Mouse (Mus musculus) cerebellum, postnatal 36 days (tissue): ENCODE measurements at regions not wholly inside any gene's neighbourhood (a gene's known extent, or its start where the extent isn't known, plus 50 kb on each side); places are given as distances from the start of the nearest gene placed in this dataset.
"Not testable (repeated sequence)": the region's sequence is repeated elsewhere in the genome, so short reads cannot be mapped to it uniquely, and the experiment has no call there.

Source experiments
- DNase-seq, 2 experiments: peaks; one replicate each; pipeline ENCODE4 v3.0.0; 2021 to 2022; ENCODE audit warnings: mixed read lengths in 2 of 2

DNA sequence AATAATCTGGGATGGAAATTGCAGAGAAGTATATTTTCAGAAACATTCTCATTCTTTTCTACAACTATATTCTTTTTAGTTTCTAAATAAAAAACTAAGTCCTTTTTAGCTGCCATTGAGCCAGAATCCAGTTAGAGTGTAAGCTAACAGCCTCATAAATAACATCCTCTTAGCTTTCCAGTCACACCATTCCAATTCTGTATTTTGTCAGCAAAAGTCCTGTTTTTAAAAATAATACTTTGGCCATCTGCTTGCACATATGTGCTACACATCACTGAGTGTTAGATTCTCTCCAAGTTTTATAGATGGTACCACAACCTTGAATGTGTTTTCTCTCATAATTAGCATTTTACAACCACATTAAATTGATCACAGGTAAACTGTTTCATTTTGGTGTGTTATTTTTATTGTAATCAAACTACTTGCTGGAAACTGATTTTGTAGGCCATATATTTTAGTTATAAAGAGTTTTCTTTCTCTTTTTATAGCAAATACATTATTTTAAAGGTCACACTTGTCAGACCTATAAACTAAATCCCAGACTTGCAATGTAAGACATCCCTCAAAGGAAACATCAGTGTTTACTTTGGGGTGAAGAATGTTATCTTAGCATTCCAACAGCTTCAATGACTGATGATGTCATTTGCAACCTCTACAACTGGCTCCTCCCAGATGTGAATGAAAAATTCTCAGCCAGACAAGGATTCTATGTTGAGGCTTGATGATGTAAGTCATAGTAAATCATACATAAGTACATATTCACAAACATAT is 1878.9 kb upstream of the Flrt2 start:
- DNase-seq = no peak

DNA sequence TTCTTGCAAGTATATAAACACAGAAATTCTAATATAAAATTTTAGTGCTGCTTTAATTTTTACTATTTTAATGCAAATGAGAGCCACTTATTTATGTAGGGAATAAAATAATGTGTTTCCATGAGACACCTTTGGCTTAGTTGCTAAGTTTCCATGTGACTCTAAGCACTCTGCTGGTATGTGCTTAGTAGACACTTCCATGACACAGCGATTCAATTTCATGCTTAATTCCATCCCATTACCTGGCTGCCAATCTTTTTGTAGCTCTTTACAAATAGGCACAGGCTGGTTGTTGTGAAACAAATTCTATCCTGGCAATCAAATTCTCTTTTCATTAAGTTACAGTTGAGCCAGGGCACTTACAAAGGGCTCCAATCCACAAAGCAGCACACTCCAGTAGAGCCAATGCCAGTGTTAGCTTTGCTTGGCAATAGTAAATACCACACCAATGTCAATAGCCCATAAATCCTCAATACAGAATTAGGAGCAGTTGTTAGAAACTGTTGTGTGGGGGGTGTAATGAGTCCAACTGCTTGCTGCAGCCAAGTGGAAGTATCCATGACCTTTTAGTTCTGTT is 1841.0 kb upstream of the Flrt2 start:
- no peak for DNase-seq

DNA sequence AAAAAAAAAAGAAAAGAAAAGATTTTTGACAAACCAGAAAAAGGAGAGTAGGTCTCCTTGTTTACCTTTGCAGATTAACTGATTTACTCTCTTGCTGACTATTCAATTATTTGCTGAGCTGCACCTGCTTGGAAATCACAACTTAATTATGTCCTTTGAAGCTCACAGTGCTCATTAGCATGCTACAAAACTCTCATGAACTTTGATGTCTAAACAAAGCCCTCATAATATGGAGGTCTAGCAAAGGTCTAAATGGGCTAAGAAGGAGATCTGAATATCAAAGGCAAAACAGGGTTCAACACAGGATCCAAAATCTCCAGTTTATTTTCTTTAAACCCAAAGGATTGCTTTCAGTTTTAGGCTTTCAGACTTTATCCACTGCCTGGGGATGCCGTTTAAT is 1840.4 kb upstream of the Flrt2 start:
- DNase-seq = no peak

DNA sequence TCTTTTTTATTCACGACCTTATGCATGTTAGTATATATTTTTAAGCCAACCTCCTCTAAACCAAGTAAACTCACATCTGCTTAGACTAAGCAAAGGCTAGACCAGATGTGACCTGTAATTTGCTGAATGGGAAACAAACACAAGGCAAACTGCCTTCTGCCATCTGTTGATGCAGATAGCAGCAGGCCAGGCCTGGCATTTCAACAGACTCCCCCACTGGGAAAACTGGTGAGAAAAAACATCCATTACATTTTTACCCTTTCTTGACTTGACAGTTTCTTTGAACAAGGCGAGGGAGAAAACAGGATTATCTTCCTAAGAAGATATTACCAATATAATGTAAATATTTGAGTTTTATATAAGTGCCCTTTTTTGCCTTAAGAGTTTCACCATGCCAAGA is 1806.1 kb upstream of the Flrt2 start:
- DNase-seq = no peak

DNA sequence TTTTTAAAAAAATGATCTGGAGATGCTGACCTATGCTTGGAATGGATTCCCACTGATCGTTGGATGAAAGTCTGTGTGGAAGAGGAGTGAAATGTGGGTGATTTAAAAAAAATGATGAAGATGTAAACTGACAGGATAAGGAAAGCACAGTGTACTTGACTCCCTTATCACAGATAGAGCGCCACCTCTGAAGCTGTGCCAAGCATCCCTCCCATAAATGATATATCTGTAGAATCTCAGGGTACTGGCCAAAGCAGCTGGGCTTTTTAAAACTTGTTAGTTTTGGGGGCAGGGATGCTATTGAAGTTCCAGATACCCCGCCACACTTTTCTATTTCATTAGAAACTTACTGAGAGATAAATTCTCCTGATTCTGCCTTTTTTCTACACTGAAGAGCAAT is 1801.9 kb upstream of the Flrt2 start:
- no peak for DNase-seq

DNA sequence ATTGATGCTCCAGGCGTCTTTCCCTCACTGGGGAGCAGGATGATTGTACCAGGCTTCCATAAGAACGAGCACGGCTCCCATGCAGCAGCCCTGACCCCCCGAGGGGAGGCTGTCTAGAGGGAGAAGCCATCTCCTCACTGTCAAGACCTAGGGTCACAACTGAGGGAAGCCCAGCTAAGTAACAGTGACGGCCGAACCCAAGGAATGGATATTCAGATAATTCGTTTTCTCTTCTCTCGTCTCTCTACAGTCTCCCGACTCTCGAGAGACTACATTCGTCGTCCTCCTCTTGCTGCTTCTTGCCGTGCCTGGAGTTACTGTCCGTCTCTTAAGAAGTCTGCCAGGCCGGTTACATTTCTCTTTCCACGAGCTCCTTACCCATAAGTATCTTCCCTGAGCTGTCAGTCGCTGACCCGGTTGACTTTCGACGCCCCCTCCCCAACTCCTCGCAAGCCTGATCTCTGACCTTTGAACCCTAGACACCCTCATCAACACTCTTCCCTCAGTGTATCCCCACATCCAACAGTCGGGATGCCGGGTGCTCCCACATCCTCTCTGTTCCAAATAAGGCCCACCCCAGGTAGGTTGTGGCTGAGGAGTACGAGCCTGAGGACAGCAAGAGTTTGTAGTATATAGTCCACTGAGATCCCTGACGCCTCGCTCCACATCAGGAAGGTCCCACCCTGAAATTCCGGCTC is 1763.3 kb upstream of the Flrt2 start:
- not testable (repeated sequence) for DNase-seq

DNA sequence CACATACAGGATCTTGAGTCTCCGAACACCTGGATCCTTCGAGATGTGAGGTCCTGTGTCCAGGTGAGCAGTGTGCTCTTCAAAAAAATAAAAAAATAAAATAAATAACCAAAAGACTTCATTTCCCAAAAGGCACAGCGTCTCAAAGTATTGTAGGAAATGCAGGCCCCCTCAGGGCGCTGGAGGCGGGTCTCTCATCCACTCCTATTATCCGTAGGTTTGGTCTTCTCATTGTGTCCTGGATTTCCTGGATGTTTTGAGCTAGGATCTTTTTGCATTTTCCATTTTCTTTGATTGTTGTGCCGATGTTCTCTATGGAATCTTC is 1762.8 kb upstream of the Flrt2 start:
- DNase-seq = not testable (repeated sequence)

DNA sequence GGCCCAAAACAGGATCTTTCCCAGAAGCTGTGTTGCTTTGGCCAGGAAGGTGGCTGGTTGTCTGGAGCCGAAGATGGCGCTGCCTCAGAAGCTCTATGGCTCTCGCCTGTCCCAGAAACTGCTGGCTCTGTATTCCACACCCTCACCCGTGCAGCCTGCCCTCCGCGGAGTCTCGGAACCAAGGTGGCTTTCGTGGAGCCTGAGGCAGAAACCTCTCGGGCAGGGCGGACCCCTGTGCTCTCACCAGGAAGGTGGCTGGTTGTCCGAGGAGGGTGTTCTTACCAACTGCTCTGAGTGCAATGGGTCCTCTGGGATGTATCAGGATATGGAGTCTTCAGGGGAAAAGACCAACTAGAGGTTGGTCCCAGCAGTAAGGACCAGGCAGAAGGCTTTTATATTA is 1761.8 kb upstream of the Flrt2 start:
- DNase-seq = not testable (repeated sequence)

DNA sequence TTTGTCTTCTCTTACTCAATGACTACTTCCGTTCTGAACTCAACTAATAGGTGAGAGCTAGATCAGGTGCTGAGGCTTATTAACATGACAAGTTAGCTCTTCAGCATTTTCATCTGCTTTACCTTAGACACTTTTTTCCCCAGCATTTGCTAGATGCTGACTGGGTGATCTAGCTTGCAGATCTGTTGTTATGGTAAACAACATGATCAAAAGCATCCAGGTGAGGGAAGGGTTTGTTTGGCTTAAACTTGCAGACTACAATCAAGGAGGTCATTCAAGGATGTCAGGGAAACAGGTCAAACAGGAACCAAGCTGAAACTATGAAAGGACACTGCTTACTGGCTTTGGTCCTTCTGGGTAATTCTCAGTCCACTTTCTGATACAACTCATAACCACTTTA is 1731.2 kb upstream of the Flrt2 start:
- no peak for DNase-seq

DNA sequence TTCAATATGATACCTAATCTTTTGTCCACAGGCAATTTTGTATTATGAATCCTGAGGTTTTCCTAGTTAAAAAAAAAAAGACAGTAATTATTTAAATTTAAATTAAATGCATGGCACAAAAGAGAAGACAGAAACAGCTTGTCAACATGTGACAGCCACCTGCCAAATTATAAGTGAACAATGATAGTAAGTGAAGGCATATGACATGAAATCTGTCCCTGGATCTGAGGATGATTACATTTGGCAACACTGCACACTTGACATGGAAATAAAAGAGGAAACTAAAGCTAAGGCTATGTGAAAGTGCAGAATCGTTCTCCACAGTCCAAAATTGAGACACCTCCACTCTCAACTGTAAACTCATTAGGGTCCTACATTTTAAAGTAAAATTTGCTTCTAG is 1710.7 kb upstream of the Flrt2 start:
- no peak for DNase-seq

DNA sequence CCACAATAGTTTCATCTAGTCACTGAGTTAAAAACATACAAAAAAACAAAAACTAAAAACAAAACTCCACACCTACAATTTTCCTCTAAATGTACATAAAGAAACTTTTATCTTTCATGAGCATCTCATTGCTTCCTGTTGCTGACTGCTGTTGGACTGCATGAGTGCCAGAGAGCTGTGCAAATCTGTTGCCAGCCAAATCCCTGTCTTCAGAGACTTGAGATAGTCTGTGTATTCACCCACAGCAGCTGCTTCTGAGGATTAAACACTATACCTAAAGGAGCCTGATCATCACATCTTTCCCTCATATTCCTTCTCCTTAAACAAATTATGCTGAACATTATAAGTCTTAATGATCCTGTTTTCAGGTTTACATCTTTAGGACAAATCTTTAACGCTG is 1700.5 kb upstream of the Flrt2 start:
- DNase-seq = no peak

DNA sequence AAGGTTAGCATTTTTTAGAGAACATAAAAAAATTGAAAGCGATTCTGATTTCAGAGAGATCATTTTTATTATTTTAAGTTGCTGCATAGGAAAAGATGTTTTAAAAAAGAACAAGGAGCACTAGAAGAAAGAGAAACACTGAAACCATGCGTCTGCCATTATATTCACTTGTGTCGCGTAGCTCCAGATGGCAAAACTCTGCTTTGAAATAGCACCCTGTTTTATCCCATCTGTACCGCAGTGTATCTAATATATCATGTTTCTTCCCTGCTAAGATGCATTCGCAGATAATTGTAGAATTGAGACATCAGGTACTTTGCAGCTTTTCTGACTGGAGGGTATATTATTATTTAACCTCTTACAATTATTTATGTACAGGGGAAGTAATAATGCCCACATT is 1698.2 kb upstream of the Flrt2 start:
- no peak for DNase-seq

DNA sequence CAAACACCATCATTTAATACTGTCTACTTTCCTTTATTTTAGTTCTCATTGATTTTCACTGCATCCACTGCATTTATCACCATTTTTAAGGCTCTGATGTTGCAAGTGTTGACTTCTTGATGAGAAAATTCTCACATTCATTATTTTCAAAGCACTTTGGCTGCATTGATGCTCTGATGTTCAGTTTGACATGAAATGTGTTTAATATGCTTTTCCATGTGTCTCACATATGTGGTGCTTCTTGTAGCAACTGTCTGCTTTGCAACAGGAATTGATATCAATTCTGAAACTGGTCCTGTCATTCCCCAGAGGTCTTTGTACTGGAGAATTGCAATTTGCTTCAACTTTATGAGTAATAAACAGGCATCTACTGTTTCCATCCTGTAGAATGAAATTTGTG is 1676.1 kb upstream of the Flrt2 start:
- DNase-seq = no peak

DNA sequence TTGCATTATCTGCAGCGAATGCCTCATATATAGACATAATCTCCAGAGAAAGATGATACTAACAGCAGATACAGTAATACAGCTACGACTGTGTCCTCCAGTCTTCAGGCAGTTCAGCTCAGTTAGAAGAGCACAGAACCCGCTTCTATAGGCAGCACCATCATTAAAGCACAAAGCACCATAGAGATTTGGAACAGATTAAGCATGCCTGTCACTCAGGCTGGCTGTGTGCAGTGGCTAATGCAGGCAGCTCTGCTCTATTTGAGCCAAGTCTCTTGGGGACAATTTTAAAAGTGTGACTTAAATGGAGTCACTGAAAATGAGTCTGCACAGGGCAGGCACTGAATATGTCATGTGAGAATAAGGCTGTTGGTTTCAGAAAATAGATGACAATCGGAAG is 1660.7 kb upstream of the Flrt2 start:
- no peak for DNase-seq

DNA sequence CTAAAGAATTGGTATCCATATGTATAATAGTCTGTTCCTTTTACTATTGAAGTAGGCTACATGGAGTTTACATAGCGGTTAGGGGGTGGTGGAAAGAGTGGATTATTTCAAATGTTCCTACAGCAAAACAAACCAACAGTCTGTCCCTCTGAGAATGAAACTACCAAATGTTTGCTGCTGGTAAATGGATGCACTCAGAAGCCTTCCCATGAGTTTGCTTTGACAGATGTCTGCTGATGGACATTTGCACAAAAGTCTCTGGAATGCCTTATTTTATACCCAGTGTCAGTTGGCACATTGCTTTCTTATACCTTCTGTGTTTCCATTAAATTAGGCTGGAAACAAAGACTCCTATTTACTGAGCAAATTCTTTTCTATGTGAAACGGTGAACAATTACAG is 1644.1 kb upstream of the Flrt2 start:
- DNase-seq = no peak

DNA sequence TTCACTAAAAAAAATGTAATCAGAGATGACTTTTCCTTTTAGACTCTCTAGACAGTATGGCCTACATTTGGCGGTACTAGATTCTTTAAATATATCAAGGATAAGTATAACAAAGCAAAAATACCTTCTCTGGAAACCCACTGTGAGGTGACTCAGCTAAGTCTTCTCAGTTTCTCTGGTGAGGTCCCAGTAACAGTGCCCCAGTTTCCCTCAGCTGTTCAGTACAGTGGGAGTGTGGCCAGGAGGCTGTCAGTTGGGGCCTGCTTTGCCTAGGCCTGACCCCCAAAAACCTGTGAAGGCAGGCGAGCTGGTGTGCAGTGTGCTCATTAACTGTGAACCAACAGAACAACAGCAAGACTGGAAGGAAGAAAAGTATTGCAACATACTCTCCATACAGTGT is 1634.3 kb upstream of the Flrt2 start:
- no peak for DNase-seq

DNA sequence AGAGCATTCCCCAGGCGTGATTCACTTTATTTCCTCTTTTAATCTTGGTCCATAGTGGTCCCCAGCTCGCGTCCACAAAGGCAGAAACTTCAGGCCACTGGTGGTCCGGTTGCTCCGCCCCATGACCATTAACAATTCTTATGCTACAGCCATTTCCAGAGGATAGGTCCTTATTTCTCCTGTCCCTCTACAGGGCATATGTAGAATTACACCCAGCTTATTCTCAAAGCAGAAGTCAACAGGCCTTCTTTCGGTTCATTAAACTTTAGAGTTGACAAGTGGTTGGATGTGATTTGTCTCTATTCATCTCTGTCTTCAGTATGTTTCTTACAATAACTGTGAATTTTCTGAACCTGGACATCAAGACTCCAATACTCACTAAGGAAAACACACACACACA is 1632.4 kb upstream of the Flrt2 start:
- DNase-seq = no peak

DNA sequence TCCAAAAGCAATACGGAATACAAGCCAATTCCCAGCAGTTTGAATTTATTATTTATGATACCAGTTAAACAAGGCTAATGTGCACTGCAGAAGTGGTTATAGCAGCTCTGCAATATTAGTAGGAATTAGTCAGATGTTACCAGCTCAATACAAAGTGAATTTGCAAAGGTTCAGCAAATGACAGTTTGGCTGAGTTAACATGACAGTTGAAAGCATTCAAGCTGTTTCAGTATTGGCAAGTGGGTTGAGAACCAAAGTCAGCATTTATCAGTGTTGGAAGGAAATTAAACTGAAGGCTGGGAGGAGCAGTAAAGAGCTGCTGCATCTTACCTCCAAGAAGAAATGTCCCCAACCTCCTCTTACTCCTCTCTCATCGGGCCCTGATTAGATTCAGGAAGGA is 1631.7 kb upstream of the Flrt2 start:
- no peak for DNase-seq

DNA sequence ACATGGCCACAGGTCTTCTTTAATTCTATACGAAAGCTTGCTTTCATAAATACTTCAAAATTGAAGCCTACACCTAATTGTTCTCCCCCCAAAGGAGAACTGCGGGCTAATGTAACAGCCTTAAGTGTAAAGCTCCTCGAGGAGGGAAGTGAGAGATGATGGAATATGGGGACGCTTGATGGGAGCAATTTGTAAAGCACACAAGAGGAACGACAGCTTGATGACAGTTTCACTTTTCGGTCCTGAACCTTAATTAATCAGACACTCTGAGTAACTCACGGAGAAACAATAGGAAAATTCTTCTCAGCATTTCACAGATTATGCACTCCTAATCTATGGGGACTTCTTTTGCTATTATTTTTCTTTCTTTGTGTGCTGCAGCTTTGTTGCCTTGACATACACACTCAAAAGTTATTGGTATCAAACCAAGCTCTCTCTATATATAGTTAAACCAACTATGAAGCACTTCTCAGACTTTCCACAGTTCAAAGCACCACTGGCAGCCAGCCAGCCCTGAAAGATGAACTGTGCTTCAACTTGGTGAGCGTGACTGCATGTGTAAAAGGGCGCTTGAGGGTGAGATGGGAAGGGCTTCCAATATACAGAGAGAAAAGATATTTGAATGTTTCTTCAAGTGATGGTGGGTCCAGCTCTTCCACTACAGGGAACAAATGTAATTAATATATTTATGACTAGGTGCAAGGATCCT is 1625.4 kb upstream of the Flrt2 start:
- DNase-seq = no peak

DNA sequence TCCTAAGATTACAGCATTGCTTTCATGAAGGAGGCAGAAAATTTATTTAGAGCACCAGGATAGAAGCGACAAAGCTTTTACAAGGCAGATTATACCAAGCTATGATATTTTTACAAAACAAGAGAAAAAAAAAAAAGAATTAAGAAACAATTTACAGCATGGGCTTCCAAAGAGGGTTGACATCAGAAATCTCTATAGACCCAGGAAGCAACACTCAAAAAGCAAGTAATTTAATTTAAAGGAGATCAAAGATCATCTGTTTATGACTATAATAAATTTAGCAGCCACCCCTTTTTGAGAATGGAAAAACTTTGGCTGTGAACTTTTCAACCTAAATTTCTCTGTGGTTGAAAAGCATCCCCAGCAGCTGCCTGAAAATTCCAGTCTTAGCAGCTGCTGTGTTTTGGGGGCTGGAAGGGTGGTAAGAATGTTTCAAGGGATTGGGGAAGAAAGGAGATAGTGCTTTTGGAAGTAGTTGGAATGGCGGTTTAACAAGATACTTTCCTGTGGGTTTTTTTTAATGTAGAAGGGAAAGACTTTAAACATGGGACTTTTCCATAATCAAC is 1621.0 kb upstream of the Flrt2 start:
- no peak for DNase-seq

DNA sequence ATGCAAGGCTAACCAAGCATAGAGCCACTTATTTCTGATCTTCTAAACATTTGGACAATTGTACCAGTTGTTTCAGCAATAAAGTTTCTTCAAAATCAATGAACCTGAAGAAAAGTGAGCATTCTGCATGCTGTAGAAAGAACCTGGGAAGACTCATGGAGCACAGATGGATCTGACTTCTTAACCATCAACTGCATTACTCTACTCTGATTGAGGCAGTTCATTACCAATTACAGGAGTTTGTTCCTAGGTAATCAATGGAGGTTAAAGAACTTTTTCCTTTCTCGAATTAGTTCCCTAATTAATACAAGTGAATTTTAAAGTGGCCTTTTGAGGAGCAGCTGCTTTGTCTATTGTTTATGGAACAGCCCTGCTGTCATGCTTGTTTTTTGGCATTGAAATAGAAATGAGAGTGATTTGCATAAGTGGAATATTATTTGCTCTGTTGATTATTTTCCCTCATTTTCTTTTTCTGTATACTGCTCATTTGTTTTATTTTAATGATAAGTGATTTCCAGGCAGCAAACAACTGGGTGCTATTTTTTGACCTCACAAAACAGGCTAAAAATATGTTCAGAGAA is 1586.4 kb upstream of the Flrt2 start:
- DNase-seq = no peak

DNA sequence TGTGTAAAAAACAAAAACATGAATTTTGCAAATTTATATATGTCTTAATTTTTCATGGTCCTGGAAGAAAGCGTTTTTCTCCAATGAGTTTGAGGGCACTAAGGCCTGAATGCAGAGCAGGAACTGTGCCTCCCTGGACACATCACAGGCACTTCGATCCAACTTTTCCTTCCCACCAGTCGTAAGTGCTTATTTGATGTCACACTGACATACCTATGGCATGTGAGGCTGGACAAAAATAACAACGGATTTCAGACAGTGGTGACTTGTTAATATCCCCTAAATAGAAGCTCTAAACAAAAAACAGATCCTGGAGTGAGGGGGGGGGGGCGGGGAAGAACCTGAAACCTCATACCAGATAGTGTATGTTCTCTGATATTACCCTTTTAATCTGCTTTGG is 1541.9 kb upstream of the Flrt2 start:
- no peak for DNase-seq
